Mouse (Mus musculus) right cerebral cortex, adult 18-20 months (tissue): Measurements from ENCODE around the gene Gm16427.
"Not testable (repeated sequence)": the region's sequence is repeated elsewhere in the genome, so short reads cannot be mapped to it uniquely, and the experiment has no call there.

Experiments
- DNase-seq: peaks from one replicate; pipeline ENCODE4 v3.0.0; 2022; ENCODE audit warnings: mixed read lengths

The Gm16427 gene

GRCm38 (mm10) chr5:93540100-93540499 is at the start of gene Gm16427:
TSS of gene Gm16427 (minus strand) at chr5:93540200.
- DNase-seq, result not testable (repeated sequence)
